Mouse (Mus musculus) lung, adult 2 months (tissue): Measurements from ENCODE around the gene Egln1.

Source experiments
- CTCF ChIP-seq: fragments of 200-500 bp; IDR thresholded peaks from 2 replicates; pipeline ENCODE4 v1.5.1; 2011; ENCODE audit warnings: mild to moderate bottlenecking, low read length, control low read depth; ENCODE audit not compliant: insufficient read depth
- POLR2A ChIP-seq: fragments of 200-500 bp; IDR thresholded peaks from 2 replicates; pipeline ENCODE4 v1.6.1; 2011; ENCODE audit warnings: low read depth, mild to moderate bottlenecking, control low read depth, low read length, borderline replicate concordance; ENCODE audit errors: extremely low read depth

DNA sequence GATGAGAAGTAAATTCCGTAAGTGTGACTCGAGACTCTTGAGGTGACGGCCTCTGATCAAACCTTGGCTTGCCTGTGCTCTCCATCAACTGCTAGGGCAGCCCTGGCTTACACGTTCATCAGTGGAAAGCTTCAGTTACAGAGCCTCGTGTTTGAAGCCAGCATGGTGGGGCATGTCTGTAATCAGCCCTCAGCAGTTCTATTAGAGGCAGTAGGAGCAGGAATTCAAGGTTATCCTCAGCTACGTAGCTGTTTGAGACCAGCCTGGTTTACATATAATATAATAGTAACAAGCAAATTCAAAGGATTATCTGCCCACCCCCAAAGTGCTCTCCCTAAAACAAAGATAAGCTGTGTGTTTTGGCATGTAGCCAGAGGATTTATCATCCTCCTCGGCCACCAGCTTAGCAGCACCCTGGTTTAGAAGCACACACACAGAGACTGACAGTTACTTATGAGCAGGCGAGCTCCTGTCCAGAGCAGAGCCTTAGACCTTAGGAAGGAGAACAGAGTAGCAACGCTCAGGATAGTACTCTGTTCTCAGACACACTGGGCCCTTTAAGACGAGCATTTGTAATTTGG lies 70.1 kb downstream of the Egln1 start:
- no peak for TF ChIP-seq POLR2A
- TF ChIP-seq CTCF: no peak
